Mouse (Mus musculus): ENCODE data around the gene Nop58. TPM values are rescaled to one million over a fixed set of nuclear protein-coding genes. Genes with fewer than 3 reads are reported as not detected.
"Not testable (repeated sequence)": the region's sequence is repeated elsewhere in the genome, so short reads cannot be mapped to it uniquely, and the experiment has no call there.

The Nop58 gene
- polyA plus RNA-seq, 1 experiment from 2014 or later = 182 TPM

- WGBS = 60% methylated on average over 4 of the region's 4 CpGs
- H3K36me3 ChIP-seq = no peaks in the 10 kb centered on the region
- no peak overlapping the region for H3K4me2 ChIP-seq (replicated peaks)
- no peak for ATAC-seq
- H3K9ac ChIP-seq (replicated peaks) = no peak overlapping the region
- no peaks in the 10 kb centered on the region for H3K27me3 ChIP-seq
- H3K4me1 ChIP-seq (replicated peaks) = no peaks in the 10 kb centered on the region
- no peak overlapping the region for H3K27ac ChIP-seq
- H3K9me3 ChIP-seq = no peaks in the 10 kb centered on the region
- H3K4me3 ChIP-seq (replicated peaks) = no peak overlapping the region
These were observed 46.0 kb downstream of the Nop58 start for GRCm38 (mm10) chr1:59730737-59731136.

GRCm38 (mm10) chr1:59734076-59734475 lies 49.3 kb downstream of the Nop58 start:
- Histone ChIP-seq H3K4me3 (replicated peaks) (no peak overlapping the region), H3K4me2 (replicated peaks) (no peak overlapping the region), H3K27me3 (no peaks in the 10 kb centered on the region), H3K9me3 (no peaks in the 10 kb centered on the region), H3K36me3 (no peaks in the 10 kb centered on the region), H3K27ac (no peak overlapping the region), H3K9ac (replicated peaks) (no peak overlapping the region), H3K4me1 (replicated peaks) (no peaks in the 10 kb centered on the region)
- WGBS = 85% methylated on average over 6 of the region's 6 CpGs
- ATAC-seq = no peak

GRCm38 (mm10) chr1:59738768-59739414 lies 54.1 kb downstream of the Nop58 start:
- Histone ChIP-seq H3K4me2 (replicated peaks) (no peak overlapping the region), H3K36me3 (no peaks in the 10 kb centered on the region), H3K27me3 (no peaks in the 10 kb centered on the region), H3K4me3 (replicated peaks) (no peak overlapping the region), H3K9me3 (no peaks in the 10 kb centered on the region), H3K9ac (replicated peaks) (no peak overlapping the region), H3K27ac (no peak overlapping the region), H3K4me1 (replicated peaks) (no peaks in the 10 kb centered on the region)
- 89% methylated on average over 6 of the region's 6 CpGs for WGBS
- no peak for ATAC-seq

- Histone ChIP-seq H3K4me1 (replicated peaks) (no peaks in the 10 kb centered on the region), H3K9me3 (no peaks in the 10 kb centered on the region), H3K4me3 (replicated peaks) (no peak overlapping the region), H3K27ac (no peak overlapping the region), H3K27me3 (no peaks in the 10 kb centered on the region), H3K9ac (replicated peaks) (no peak overlapping the region), H3K36me3 (no peaks in the 10 kb centered on the region), H3K4me2 (replicated peaks) (no peak overlapping the region)
- ATAC-seq = no peak
- WGBS = 81% methylated on average over 17 of the region's 17 CpGs
These were observed 55.0 kb downstream of the Nop58 start for GRCm38 (mm10) chr1:59739577-59740354.

- Histone ChIP-seq H3K9ac (replicated peaks) (no peak overlapping the region), H3K27ac (no peak overlapping the region), H3K4me2 (replicated peaks) (no peak overlapping the region), H3K9me3 (no peaks in the 10 kb centered on the region), H3K4me1 (replicated peaks) (no peaks in the 10 kb centered on the region), H3K4me3 (replicated peaks) (no peak overlapping the region), H3K27me3 (no peaks in the 10 kb centered on the region), H3K36me3 (no peaks in the 10 kb centered on the region)
- 81% methylated on average over 2 of the region's 2 CpGs for WGBS
- ATAC-seq = no peak
These were observed 64.3 kb downstream of the Nop58 start for GRCm38 (mm10) chr1:59749047-59749446.

- not testable (repeated sequence) for H3K27ac ChIP-seq; H3K9ac ChIP-seq (replicated peaks); H3K9me3 ChIP-seq; H3K4me3 ChIP-seq (replicated peaks); H3K4me2 ChIP-seq (replicated peaks); H3K27me3 ChIP-seq; H3K36me3 ChIP-seq; ATAC-seq; H3K4me1 ChIP-seq (replicated peaks)
- 70% methylated on average over 5 of the region's 5 CpGs for WGBS
These were observed 65.0 kb downstream of the Nop58 start for GRCm38 (mm10) chr1:59749724-59750123.

GRCm38 (mm10) chr1:59755298-59755697 lies 70.5 kb downstream of the Nop58 start:
- no peak for ATAC-seq
- 52% methylated on average over 1 of the region's 1 CpGs for WGBS
- Histone ChIP-seq H3K36me3 (no peaks in the 10 kb centered on the region), H3K4me2 (replicated peaks) (no peak overlapping the region), H3K4me1 (replicated peaks) (no peaks in the 10 kb centered on the region), H3K4me3 (replicated peaks) (no peak overlapping the region), H3K9me3 (no peaks in the 10 kb centered on the region), H3K27ac (no peak overlapping the region), H3K27me3 (no peaks in the 10 kb centered on the region), H3K9ac (replicated peaks) (no peak overlapping the region)

- 0 out of 2 replicates have a peak, but pooled peaks cover 2% of the 10 kb centered on the region for H3K4me1 ChIP-seq (replicated peaks)
- no peak overlapping the region for H3K4me2 ChIP-seq (replicated peaks)
- no peak overlapping the region for H3K27ac ChIP-seq
- no peaks in the 10 kb centered on the region for H3K27me3 ChIP-seq
- no peak overlapping the region for H3K4me3 ChIP-seq (replicated peaks)
- H3K9ac ChIP-seq (replicated peaks) = no peak overlapping the region
- no peaks in the 10 kb centered on the region for H3K9me3 ChIP-seq
- no peaks in the 10 kb centered on the region for H3K36me3 ChIP-seq
- 88% methylated on average over 1 of the region's 1 CpGs for WGBS
- no peak for ATAC-seq
These were observed 73.6 kb downstream of the Nop58 start for GRCm38 (mm10) chr1:59758325-59758724.

GRCm38 (mm10) chr1:59762208-59762607 lies 77.4 kb downstream of the Nop58 start:
- peaks cover 18% of the 10 kb centered on the region for H3K4me1 ChIP-seq (replicated peaks)
- peak overlapping the region; percentile 99 for H3K27ac ChIP-seq
- H3K4me2 ChIP-seq (replicated peaks) = peak overlapping the region; percentile 84
- peak overlapping the region; percentile 97 for H3K9ac ChIP-seq (replicated peaks)
- ATAC-seq = no peak
- no peaks in the 10 kb centered on the region for H3K27me3 ChIP-seq
- no peaks in the 10 kb centered on the region for H3K9me3 ChIP-seq
- no peaks in the 10 kb centered on the region for H3K36me3 ChIP-seq
- H3K4me3 ChIP-seq (replicated peaks) = peak overlapping the region; percentile 99
- WGBS = 2% methylated on average over 10 of the region's 10 CpGs

- peak; percentile 75 for ATAC-seq
- under 1% methylated on average over 44 of the region's 44 CpGs for WGBS
- H3K36me3 ChIP-seq = no peaks in the 10 kb centered on the region
- H3K9ac ChIP-seq (replicated peaks) = peak overlapping the region; percentile 97
- peak overlapping the region; percentile 99 for H3K4me3 ChIP-seq (replicated peaks)
- H3K27ac ChIP-seq = peak overlapping the region; percentile 99
- peaks cover 19% of the 10 kb centered on the region for H3K4me1 ChIP-seq (replicated peaks)
- peak overlapping the region; percentile 84 for H3K4me2 ChIP-seq (replicated peaks)
- H3K27me3 ChIP-seq = no peaks in the 10 kb centered on the region
- no peaks in the 10 kb centered on the region for H3K9me3 ChIP-seq
These were observed 77.9 kb downstream of the Nop58 start for GRCm38 (mm10) chr1:59762651-59763163.

GRCm38 (mm10) chr1:59763164-59763768 lies 78.5 kb downstream of the Nop58 start, which contains the start of gene Bmpr2:
Gene Bmpr2 (plus strand): TSS chr1:59763400.
- ATAC-seq = peak; percentile 95
- no peaks in the 10 kb centered on the region for H3K9me3 ChIP-seq
- peak within 1 kb of the TSS; percentile 99 for H3K4me3 ChIP-seq (replicated peaks)
- H3K27me3 ChIP-seq = no peaks in the 10 kb centered on the region
- H3K27ac ChIP-seq = peak within 1 kb of the TSS; percentile 99
- peaks cover 25% of the 10 kb centered on the region for H3K4me1 ChIP-seq (replicated peaks)
- peak within 1 kb of the TSS; percentile 84 for H3K4me2 ChIP-seq (replicated peaks)
- H3K9ac ChIP-seq (replicated peaks) = peak within 1 kb of the TSS; percentile 97
- no peaks in the 10 kb centered on the region for H3K36me3 ChIP-seq
- WGBS = under 1% methylated on average over 70 of the region's 75 CpGs

GRCm38 (mm10) chr1:59763781-59764251 lies 79.0 kb downstream of the Nop58 start:
- Histone ChIP-seq H3K4me3 (replicated peaks) (peak overlapping the region; percentile 99), H3K27ac (peak overlapping the region; percentile 99), H3K27me3 (no peaks in the 10 kb centered on the region), H3K9me3 (no peaks in the 10 kb centered on the region), H3K4me2 (replicated peaks) (peak overlapping the region; percentile 84), H3K9ac (replicated peaks) (peak overlapping the region; percentile 97), H3K36me3 (no peaks in the 10 kb centered on the region), H3K4me1 (replicated peaks) (peaks cover 30% of the 10 kb centered on the region)
- WGBS = under 1% methylated on average over 50 of the region's 55 CpGs
- peak; percentile 67 for ATAC-seq
